Mouse (Mus musculus) kidney, adult 2 months (tissue): ENCODE results near the gene Oaz2. TPM values are rescaled to one million over a fixed set of nuclear protein-coding genes. Genes with fewer than 3 reads are reported as not detected.

ENCODE experiments used
- DNase-seq: peaks from one replicate; pipeline ENCODE4 v3.0.0; 2021
- H3K27ac ChIP-seq: fragments of 200-500 bp; 2 replicates; pipeline ENCODE4 v1.5.1; 2012; ENCODE audit warnings: low read depth, low read length, control low read depth, inconsistent platforms; ENCODE audit not compliant: insufficient read depth
- H3K27me3 ChIP-seq: fragments of 200-500 bp; replicated peaks from 2 replicates; pipeline ENCODE4 v1.6.1; 2012; ENCODE audit warnings: mild to moderate bottlenecking, moderate library complexity, low read length, inconsistent platforms; ENCODE audit not compliant: control insufficient read depth, insufficient read depth
- H3K36me3 ChIP-seq: fragments of 200-500 bp; 2 replicates; pipeline ENCODE4 v1.6.1; 2012; ENCODE audit warnings: mild to moderate bottlenecking, moderate library complexity, low read length, inconsistent platforms; ENCODE audit not compliant: control insufficient read depth, insufficient read depth
- H3K4me1 ChIP-seq: fragments of 200-500 bp; 2 replicates; pipeline ENCODE4 v1.6.1; 2011; ENCODE audit warnings: low read length; ENCODE audit not compliant: control insufficient read depth, insufficient read depth
- H3K4me3 ChIP-seq: fragments of 200-500 bp; 2 replicates; pipeline ENCODE4 v1.5.1; 2011; ENCODE audit warnings: mild to moderate bottlenecking, low read depth, low read length, control low read depth; ENCODE audit not compliant: insufficient read depth
- CTCF ChIP-seq: fragments of 200-500 bp; conservative IDR thresholded peaks from 2 replicates; pipeline ENCODE4 v1.5.1; 2011; ENCODE audit warnings: low read depth, mild to moderate bottlenecking, control low read depth, low read length, moderate library complexity, mixed read lengths; ENCODE audit not compliant: insufficient read depth, insufficient read length
- POLR2A ChIP-seq: fragments of 200-500 bp; IDR thresholded peaks from one replicate; pipeline ENCODE4 v1.6.1; 2011; ENCODE audit warnings: low read depth, low read length, control low read depth
- WGBS: fragments of 180-500 bp; shearing (Covaris S2); methylation state at CpG from one replicate; pipeline ENCODE4 v1.1.7; 2018; 5-methylcytosine and 5-hydroxymethylcytosine counted together
- polyA plus RNA-seq: library from polyadenylated mRNA; depleted of rRNA; stranded (reverse); fragments of >200 nt; gene quantifications from 2 replicates; pipeline ENCODE4 v1.2.3, GENCODE M21; 2012

Oaz2 gene
- polyA plus RNA-seq, 1 experiment, result 139 TPM

DNA sequence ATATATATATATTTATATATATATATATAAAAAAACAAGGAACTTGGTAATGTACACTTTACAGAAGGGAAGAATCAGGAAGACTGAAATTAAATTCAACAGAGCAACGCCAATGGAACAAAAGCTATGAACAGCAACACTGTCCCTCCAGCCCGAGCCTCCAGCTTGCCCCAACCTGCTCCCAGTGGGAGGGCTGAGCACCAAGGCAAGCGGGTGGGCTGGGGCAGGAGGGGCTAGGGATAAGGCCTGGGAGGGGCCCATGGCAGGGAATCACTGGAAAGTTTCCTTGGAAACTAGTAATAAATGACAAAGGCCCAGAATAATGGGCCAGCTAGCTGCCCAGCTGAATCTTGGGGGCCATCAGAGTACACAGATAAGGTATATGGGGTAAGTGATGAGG lies 24.7 kb downstream of the Oaz2 start:
- Histone ChIP-seq H3K36me3 (peaks cover 4% of the 10 kb centered on the region), H3K27me3 (no peaks in the 10 kb centered on the region), H3K4me1 (no peaks in the 10 kb centered on the region; the same call in 1 of the 2 replicates), H3K4me3 (no peak overlapping the region), H3K27ac (no peak overlapping the region)
- no peak for DNase-seq
- 71% methylated on average over 3 of the region's 3 CpGs for WGBS
- TF ChIP-seq CTCF (no peak), POLR2A (no peak)

DNA sequence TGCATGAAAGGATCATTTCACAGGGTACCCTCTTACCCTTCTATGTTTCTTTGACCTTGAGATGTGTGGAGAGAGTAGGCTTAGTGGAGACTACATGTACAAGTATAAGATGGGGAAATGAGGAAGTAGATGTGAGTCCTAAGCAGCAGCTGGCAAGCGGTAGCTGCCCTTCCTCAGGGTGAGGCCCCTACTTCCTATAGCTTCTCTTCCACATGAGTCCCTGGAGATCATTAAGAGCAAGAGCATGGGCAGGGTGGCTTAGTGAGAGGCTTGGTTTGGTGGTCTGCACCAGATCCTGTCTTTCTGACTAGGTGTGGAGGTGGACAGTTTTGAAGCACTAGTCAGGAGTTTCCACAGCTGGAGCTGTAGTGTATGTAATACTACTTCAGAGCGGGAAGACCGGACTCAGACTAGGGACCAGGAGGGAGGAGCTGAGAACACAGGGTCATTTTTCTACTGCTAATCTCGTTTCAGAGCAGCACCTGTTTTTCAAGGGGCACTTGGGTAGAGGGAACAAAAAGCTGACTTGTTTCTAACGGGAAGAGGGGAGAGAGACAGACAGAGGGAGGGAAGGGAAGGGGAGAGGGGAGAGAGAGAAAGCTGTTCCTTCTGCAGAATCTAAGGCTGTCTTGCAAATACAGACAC lies 25.3 kb downstream of the Oaz2 start:
- Histone ChIP-seq H3K36me3 (peaks cover 4% of the 10 kb centered on the region), H3K4me3 (no peak overlapping the region), H3K4me1 (no peaks in the 10 kb centered on the region; the same call in 1 of the 2 replicates), H3K27ac (no peak overlapping the region), H3K27me3 (no peaks in the 10 kb centered on the region)
- WGBS, result 57% methylated on average over 5 of the region's 5 CpGs
- TF ChIP-seq CTCF (no peak), POLR2A (no peak)
- DNase-seq, result no peak

DNA sequence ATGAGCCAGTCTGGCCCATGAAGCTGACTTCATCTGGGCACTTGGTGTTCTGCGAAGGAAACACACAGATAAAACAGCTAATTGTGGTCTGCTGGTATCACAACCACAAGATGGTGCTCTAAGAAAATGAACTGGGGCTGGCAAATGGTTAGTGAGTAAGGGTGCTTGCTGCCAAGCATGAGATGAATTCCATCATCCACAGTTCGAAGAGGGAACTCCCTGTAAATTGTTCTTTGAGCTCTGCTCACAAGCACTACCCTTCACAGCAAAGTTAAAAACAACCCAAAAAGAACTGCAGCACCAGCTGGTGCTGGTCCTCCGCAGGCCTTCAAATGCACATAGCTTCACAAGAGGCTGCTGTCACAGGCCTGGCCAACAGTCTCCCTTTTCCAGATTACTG lies 27.8 kb downstream of the Oaz2 start:
- Histone ChIP-seq H3K4me1 (peaks cover 3% of the 10 kb centered on the region; the same call in 1 of the 2 replicates), H3K27ac (no peak overlapping the region), H3K4me3 (no peak overlapping the region), H3K27me3 (no peaks in the 10 kb centered on the region), H3K36me3 (no peaks in the 10 kb centered on the region; the same call in 1 of the 2 replicates)
- TF ChIP-seq CTCF, result peak; percentile 23; the same call in 1 of the 2 replicates
- no peak for TF ChIP-seq POLR2A
- 47% methylated on average over 3 of the region's 3 CpGs for WGBS
- peak; percentile 59 for DNase-seq

DNA sequence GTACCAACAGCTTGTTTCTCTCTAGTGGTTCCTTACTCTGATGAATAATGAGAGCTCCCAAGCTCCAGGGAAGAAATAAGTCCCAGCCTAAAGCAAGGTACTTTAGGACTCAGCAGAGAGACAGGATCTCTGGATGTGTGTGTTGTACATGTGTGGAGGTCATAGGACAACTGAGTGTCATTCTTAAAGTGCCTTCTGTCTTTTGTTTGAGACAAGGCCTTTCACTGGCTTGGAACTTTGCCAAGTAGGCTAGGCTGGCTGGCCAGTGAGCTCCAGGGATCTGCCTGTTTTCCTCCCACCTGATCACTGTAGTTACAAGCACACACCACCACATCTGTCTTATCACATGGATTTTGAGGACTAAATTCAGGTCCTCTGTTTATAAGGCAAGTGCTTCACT lies 28.5 kb downstream of the Oaz2 start:
- Histone ChIP-seq H3K27ac (no peak overlapping the region), H3K27me3 (no peaks in the 10 kb centered on the region), H3K4me3 (no peak overlapping the region), H3K4me1 (peaks cover 3% of the 10 kb centered on the region; the same call in 1 of the 2 replicates), H3K36me3 (no peaks in the 10 kb centered on the region)
- DNase-seq, result peak; percentile 51
- no peak for TF ChIP-seq POLR2A
- TF ChIP-seq CTCF, result no peak

DNA sequence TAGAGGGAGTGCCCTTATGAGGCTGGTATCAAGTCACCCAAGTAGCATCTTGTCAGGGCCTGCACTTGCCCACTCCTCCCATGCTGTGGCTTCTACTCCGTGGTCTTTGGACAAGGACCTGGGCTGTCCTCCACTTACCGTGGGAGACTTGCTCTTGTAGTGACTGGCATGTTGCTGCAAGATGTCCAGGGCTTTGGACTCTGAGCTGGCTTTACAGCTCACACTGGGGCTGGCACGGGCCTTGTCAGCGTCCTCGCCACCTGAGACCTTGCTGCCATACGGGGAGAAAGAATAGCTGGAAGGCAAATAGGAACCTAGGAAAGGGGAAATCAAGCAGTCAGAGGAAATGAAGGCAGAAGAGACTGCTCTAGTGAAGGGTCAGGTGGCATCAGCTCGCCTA lies 29.6 kb downstream of the Oaz2 start:
- no peak overlapping the region for H3K27ac ChIP-seq
- peaks cover 3% of the 10 kb centered on the region; the same call in 1 of the 2 replicates for H3K4me1 ChIP-seq
- H3K27me3 ChIP-seq, result no peaks in the 10 kb centered on the region
- no peak overlapping the region for H3K4me3 ChIP-seq
- WGBS, result 74% methylated on average over 7 of the region's 7 CpGs
- no peak for TF ChIP-seq POLR2A
- no peak for TF ChIP-seq CTCF
- no peak for DNase-seq
- no peaks in the 10 kb centered on the region for H3K36me3 ChIP-seq

DNA sequence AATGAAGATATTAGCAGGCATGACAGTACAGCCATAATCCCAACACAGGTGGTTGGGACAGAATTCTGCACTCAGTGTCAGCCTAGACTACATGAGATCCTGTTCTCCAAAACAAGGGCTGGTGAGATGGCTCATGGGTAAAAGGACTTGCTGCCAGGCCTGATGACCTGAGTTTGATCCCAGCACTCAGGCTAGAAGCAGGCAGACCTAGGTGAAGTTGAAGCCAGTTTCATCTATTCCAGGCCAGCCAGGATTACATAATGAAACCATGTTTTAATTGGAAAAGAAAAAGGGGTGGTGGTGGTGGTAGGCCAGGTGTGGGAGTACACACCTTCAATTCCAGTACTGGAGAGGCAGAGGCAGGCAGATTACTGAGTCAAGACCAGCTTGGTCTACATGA lies 30.2 kb downstream of the Oaz2 start:
- no peak for DNase-seq
- Histone ChIP-seq H3K27ac (no peak overlapping the region), H3K4me1 (peaks cover 3% of the 10 kb centered on the region; the same call in 1 of the 2 replicates), H3K4me3 (no peak overlapping the region), H3K27me3 (no peaks in the 10 kb centered on the region), H3K36me3 (no peaks in the 10 kb centered on the region)
- TF ChIP-seq POLR2A (no peak), CTCF (no peak)

DNA sequence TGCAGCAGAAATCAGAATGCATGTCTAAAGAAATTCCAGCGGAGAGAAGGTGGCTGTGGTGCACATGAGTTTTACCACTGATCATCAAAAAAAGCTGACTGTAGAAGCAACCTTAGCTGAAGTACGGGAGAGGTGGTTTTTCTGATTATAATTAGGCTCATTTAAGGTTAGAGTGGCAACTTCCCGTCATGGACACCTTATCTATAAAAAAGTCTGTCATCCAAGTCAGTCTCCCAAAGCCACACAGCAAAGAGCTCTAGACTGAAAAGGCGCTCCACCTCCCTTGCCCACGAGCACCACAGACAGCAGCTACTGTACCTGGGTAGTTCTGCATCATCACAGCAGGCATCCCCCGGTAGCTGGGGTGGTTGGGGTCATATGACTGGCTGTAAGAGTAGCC lies 32.7 kb downstream of the Oaz2 start:
- WGBS, result 75% methylated on average over 6 of the region's 6 CpGs

More for the DNA sequence above, 32.7 kb downstream of the Oaz2 start:
- H3K4me1 ChIP-seq, result peaks cover 3% of the 10 kb centered on the region; the same call in 1 of the 2 replicates
- no peaks in the 10 kb centered on the region for H3K27me3 ChIP-seq
- H3K27ac ChIP-seq, result no peak overlapping the region
- H3K36me3 ChIP-seq, result no peaks in the 10 kb centered on the region
- no peak for DNase-seq
- H3K4me3 ChIP-seq, result no peak overlapping the region
- TF ChIP-seq CTCF (no peak), POLR2A (no peak)
